Mouse (Mus musculus): ENCODE measurements around the gene Cdh23. TPM values are rescaled to one million over a fixed set of nuclear protein-coding genes. Genes with fewer than 3 reads are reported as not detected.

The Cdh23 gene
- total RNA-seq, 2 experiments from 2014 or later: 0.29 to 0.36 TPM

DNA sequence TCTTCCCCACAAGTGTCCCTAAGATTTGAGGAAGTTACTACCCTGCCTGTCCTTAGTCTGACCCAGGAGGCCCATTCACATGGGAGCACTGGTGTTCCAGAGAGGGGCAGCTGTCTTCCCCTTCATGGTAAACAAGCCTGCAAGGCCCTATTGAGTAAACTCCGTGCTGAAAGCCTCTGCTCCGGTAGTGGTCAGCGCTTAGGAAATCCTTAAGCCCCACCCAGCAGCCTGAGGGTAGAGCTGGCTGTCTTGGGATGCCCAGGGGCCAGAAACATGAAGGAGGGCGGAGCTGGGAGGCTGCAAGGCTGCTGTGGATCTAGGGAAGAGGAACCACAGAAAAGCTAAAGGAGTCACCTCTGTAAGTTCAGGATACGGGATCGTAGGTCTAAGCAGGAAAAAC lies 347.2 kb downstream of the Cdh23 start:
- ATAC-seq (ENCODE audit: poor library complexity, severe bottlenecking): peak; percentile 55

DNA sequence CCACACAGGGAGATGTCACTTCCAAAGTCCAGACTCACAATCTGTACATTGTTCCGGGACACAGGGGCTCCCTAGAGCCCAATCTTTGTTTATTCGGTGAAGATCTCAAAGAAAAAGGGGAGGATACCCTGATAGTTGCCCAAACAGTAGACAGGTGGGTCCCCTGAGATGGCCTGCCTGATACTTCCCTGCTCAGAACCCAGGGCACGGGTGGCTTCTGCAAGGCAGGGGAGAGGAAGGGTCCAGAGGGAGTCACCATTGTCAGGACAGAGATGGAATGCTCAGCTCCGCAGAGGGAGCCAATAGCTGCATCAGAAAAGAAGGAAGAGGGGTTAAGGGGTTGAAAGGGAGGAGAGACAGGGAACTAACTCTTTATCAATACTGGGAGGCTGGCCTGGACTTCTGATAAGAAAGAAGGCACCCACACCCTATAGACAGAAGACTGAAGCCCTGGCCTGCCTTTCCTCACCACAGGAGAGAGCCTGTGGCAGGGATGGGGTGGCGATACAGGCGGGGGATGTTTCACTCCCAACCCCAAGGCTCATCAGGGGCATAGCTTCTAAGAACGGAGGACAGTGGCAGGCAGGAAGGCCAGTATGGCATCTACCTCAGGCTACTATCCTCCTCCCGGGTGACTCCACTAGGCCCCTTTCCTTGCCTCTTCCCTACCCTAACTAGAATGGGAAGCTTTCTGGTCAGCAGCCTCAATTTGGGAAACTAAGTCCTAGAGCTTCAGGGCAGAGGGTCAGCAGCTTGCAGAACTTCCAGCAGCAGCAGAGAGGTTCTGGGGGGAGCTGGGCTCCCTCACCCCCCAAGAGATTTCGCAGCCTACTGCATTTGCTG lies 348.3 kb downstream of the Cdh23 start:
- ATAC-seq (ENCODE audit: poor library complexity, severe bottlenecking): no peak

DNA sequence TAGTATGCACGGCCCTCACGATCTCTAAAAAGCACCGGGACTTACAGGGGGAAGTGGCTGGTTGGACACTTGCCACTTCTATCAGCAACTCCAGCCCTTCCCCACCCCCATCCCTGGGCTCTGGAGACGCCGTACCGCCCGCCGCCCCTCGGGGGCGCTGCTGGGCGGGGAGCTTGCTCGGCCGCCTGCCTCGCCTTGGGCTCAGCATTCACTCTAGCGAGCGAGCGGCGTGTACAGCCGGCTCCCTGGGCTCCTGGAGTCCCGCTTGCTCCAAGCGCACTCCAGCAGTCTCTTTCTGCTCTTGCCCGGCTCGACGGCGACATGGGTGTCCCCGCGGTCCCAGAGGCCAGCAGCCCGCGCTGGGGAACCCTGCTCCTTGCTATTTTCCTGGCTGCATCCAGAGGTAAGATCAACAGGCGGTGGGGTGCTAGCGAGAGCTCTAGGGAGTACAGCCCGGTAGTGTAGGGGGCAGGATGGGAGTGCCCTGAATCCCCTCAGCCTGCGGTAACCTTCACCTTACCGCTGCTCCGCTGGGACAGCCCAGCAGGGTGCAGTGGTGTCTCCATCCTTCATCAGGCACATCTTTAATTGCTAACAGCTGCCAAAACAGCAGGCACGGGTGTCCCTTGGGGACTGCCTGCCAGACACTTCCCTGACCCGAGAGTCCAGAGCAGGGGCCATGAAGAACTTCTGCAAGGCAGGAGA lies 349.4 kb downstream of the Cdh23 start, which contains the start of gene Vsir:
Gene Vsir, plus strand, starts transcription at position 151 of the 705 bp plus-strand sequence.
- peak; percentile 54 for ATAC-seq (ENCODE audit: poor library complexity, severe bottlenecking)

DNA sequence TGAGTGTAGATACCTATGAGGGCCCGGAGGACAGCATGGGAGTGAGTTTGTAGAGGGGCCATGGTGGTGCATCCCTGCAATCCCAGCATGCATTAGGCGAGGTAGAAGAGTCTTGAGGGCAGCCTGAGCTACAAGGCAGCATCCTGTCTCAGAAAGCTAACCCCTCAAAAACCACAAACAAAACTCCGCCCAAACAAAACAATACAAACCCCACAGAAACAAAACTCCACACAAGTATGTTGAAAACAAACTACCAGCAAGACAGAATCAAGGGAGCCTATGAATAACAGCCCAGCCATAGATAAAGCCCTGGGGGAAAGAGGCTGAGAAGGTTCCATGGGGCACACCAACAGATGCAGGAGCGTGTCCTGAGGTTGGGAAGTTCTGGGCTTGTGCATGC lies 350.2 kb downstream of the Cdh23 start:
- ATAC-seq (ENCODE audit: poor library complexity, severe bottlenecking): no peak

DNA sequence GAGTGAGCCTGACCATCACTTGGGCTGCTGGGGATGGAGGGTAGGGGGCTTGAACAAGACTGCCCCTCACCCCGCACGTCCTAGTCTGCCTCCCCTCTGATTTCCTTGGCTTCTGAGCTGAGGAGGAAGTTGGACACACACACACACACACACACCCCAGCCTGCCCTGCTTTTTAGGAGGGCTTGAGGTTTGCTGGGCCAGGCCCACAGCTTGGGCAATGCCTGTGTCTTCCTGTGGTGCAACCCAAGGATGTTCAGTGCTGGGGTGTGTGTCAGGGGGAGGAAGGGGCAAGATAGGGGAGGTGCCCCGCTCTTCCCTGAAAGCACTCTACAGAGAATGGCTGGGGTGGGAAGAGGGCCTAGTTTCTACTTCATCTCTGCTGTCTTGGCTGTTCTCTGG lies 352.2 kb downstream of the Cdh23 start:
- ATAC-seq (ENCODE audit: poor library complexity, severe bottlenecking): peak; percentile 69

DNA sequence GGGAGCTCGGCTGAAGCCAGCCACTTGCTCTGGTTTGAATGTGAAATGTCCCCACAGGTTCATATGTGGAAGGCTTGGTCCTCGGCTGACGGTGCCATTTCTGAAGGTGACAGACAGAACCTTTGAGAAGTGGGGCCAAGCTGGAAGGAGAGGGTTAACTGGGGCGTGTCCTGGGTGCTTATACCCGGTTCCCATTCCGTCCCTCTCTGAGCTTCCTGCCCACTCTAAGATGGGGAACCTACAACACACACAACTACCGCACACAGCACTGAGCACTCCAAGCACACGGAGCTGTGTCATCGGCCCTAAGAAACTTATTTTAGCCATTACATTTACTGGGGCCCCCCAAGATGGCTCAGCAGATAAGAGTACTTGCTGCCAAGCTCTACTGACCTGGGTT lies 354.8 kb downstream of the Cdh23 start:
- ATAC-seq (ENCODE audit: poor library complexity, severe bottlenecking): peak; percentile 69

DNA sequence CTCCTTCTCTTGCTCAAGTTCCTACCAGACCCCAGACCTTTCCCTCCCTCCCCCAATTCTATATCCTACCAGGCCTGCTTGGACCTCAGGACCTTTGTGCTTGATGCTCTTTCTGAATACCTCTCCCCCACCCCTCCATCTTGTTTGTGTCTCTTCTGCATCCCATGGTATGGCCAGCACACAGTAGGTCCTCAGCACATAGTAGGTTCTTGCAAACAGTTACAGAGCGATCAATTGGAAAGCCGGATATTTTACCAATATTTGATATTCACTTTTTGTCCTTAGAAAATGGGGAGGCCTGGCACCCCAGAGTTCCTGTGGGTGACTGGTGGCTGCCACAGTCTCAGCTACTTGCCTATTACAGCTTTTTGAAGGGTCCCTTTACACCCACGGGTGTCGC lies 361.3 kb downstream of the Cdh23 start:
- ATAC-seq (ENCODE audit: poor library complexity, severe bottlenecking): no peak

DNA sequence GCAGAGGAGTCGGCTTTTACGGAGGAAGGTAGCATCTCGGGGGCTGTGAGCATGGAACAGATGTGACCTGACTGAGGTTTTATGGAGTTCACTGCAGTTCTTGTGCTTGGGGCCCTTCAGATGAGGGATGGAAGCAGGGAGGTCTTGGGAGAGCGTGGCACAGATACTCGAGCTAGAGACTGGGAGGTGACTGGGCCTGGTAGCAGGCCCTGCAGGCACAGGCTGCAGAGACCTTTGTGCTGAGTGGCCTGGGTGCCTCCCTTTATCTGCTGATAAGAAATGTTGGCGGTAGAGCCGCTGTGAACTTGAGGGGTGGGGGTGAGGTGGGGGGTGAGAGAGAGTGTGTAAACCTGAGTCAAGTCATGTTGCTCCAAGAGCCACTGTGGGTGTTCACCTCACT lies 361.7 kb downstream of the Cdh23 start:
- ATAC-seq (ENCODE audit: poor library complexity, severe bottlenecking): no peak

DNA sequence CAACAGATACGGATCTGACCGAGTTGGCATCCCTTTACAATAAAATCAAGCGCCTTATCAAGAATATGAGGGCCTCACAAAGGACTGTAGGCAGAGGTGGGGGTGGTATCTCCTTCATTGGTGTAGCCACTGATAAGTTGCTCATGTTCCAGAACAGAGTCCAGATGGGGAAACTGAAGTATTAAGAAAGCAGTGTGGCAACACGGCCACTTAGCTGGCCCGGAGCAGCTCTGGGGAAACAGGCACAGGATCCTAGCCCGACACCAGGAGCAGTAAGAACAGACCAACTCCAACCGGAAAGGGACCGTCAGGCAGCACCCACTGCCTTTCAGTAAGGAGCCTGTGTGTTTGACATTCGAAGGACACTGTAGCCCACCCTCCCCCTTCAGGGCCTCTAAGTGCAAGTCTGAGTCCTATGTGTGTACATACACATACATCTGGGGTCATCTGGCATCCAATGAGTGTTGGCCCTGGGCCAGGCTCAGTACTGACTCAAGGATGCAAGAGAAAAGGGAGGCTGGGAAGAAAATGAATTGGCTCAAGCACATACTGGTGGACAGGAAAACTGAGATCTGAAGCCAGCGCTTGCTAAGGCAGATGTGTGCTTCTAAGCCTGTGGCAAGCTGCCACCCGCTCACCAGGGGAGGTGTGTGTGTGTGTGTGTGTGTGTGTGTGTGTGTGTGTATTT lies 367.2 kb downstream of the Cdh23 start:
- ATAC-seq (ENCODE audit: poor library complexity, severe bottlenecking): peak; percentile 90

DNA sequence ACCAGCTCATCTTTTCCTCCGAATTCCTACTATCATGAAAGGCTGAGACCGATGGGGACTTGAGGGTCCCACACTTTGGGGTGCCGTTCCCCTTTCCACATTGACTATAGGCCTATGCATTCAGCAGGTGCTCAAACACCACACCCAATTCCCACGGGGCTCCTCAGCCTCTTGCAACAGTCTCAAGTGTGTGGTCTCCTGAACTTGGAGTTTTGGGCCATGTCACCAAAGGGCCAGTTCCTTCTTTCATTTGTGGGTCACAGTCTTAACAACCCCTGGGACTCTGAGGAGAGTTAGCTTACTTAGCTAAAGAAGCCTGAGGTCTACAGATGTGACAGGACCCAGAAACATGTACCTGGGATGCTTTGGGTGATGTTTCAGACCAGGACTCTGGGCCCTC lies 380.1 kb downstream of the Cdh23 start:
- ATAC-seq (ENCODE audit: poor library complexity, severe bottlenecking): peak; percentile 75

DNA sequence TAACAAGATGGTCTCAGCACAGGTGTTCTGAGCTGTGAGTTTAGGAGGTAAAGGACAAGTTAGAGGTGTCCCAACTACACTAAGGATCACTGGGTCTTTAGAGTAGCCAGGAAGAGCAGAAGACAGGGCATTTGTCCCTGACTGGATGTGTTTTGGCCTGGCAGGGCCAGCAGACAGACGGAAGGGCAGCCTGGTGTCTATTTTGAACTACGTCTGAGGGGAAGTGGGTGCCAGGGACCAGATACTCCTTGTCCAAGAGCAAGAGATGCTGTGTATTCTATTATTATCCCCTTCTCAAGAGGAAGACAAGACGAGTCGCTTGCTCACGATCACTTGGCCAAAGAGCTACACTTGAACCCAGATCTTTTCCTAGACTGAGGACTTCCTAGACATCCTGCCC lies 382.7 kb downstream of the Cdh23 start:
- ATAC-seq (ENCODE audit: poor library complexity, severe bottlenecking): no peak

DNA sequence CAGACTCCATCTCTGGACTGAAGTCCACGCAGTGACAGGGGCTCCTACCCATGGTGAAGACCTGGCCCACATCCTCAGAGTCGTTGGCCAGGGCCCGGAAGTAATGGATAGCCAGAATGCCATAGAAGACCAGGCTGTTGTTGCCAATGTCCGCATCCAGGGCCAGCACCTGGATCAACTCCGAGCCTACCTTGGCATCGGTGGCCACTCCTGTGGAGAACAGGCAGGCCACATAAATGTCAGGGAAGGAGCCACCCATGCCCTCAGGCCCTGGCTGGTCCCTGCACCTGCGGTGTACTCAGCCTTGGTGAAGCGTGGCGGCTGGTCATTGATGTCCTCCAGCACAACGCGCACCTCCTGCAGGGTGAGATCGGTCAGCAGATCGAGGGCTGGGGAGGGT lies 385.7 kb downstream of the Cdh23 start:
- ATAC-seq (ENCODE audit: poor library complexity, severe bottlenecking): no peak

DNA sequence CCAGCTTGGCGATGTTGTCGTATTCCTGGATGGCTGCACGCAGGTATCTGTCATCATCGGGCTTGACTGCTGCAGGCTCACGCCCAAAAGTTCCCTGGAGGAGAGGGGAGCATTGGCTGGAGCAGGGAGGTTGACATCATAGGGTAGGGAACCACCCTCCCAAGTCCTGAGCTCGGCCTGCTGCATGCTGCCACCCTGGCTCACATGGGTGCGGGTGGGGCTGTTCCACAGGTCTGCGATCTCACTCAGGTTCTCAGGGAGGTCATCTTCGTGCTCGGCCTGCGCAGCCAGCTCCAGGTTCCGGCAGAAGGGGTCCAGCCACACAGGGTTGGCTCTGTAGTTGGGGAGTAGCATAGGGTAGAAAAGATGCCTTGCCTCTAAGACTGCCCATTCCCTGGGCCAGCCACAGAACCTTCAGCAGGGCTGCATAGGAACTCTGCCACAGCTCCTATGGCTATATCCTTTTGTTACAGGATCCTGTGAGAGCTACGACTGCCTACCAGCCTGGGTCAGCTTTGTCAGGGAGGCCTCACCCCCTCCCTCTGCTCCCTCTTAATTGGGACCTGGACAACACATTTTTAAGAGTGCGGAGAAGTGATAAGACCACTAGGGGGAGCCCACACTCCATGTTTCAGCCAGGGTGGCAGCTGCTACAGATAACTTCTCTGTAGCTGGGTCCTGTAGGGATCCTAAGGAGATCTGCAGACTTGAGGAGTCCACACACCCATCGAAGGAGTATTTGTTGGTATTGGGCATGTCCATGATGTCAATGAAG lies 391.2 kb downstream of the Cdh23 start:
- ATAC-seq (ENCODE audit: poor library complexity, severe bottlenecking): peak; percentile 87

DNA sequence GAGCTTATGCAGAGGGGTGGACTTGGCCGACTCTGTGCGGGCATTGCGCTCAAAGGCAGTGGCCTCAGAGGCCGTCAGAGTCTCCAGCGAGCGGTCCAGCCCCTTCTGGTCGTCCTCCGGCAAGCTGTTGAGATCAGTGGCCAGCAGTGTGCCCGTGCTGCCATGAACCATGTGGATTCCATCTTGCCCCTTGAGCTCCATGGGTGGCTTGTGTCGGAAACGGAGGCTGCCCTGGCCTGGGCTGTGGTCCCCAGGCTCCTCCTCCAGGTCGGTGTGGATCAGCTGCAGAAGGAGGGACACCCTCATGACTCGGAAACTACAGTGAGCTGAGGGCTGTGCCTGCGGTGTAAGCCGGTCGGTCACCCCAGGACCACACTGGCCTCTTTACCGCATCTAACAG lies 392.9 kb downstream of the Cdh23 start:
- ATAC-seq (ENCODE audit: poor library complexity, severe bottlenecking): no peak

DNA sequence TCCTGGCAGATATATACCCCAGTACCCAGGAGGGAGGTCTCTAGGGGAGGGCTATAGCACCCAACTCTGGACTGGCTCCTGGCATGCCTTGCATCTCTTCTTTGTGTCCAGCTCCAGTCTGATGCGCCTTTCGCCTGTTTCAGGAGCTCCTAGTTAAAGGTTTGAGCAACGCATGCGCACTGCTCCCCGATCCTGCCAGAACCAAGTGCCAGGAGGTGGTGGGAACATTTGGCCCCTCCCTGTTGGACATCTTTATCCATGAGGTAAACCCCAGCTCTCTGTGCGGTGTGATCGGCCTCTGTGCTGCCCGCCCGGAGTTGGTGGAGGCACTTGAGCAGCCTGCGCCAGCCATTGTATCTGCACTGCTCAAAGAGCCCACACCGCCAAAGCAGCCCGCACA lies 396.7 kb downstream of the Cdh23 start:
- no peak for ATAC-seq (ENCODE audit: poor library complexity, severe bottlenecking)

DNA sequence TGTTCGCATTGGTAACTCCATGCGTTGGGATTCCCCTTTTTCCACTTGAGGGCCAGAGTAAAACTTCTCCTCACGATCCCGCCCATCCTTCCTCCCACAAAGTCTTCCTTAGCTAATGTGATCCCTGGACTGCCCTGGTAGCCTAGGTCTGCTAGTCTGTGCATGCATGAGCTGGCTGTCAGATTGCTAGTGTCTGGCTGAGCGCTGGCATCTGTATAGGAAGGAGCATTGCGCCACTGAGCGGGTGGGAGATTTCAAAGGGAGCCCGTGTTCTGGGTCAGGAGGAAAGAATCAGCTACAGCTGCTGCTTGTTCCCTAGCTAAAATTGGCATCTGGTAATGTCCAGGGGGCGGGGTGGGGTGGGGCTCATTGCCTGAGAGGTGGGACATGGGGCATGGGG lies 400.3 kb downstream of the Cdh23 start:
- ATAC-seq (ENCODE audit: poor library complexity, severe bottlenecking): no peak

DNA sequence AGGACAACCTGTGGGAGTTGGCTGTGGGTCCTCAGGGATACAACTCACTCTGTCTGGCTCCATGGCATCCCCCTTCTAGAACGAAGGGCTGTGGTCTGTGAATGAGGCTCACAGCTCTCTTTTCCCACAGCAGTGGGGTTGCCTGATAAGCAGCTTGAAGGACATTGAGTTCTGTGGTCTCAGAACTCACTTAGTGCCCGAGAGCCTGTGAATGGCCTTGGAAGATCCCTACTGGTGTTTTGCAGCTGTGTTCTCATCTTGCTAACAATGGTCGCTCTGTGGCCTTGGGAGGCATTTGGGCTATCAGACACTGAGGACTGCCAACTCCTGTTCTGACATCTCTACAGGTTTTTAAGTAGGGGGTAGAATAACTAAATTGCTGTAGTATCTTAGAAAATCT lies 400.9 kb downstream of the Cdh23 start:
- ATAC-seq (ENCODE audit: poor library complexity, severe bottlenecking): no peak

DNA sequence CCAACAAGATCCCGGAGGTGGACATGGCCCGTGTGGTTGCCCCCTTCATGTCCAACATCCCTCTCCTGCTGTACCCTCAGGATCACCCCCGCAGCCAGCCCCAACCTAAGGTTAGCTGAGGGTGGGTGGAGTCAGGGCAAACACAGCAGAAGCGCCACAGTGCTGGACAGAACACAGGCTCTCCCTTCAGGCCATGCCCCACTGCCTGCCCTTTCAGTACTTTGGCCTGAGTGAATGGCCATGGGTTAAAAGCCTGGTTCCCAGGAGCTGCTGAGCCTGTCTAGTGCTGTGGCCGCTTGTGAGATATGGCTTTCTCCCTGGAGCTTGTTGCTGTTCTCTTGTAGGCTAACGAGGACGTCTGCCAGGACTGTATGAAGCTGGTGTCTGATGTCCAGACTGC lies 401.7 kb downstream of the Cdh23 start:
- no peak for ATAC-seq (ENCODE audit: poor library complexity, severe bottlenecking)

DNA sequence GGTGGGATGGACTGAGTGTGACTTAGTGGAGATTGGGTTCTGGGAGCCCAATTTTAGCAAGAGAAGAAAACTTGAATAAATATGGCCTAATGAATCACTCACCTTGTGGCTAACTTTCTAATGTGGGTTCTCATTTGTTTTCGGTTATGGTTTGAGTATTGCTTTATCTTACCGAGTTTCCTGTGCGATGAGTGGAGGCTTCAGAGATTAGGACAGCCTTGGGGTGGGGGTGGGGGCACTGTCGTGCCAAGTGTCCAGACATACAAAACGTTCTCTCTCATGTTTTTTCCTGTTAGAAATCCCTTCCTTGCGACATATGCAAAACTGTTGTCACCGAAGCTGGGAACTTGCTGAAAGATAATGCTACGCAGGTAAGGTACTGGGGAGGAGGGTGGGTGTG lies 404.1 kb downstream of the Cdh23 start:
- ATAC-seq (ENCODE audit: poor library complexity, severe bottlenecking): no peak

DNA sequence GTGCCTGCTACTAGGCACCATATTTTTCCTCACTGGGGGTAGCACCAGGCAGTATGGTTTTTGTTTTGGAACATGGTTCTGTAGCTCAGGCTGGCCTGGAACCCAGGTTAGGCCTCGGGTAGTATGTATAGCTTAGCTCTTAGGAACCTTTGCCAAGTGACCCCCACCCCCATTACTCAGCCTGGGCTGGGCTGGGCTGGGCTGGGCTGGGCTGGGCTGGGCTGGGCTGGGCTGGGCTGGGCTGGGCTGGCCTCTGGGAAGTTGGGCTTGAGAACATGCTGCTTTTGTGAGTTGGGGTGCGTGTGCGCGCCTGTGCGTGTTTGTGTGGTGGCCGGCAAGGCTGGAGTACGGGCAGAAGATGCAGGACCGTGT lies 405.6 kb downstream of the Cdh23 start:
- ATAC-seq (ENCODE audit: poor library complexity, severe bottlenecking): no peak

Data from megakaryocyte, adult 5-6 weeks (primary cell).